Mouse (Mus musculus) hindbrain, embryonic 12.5 days (tissue): ENCODE data around the gene Osbpl10. TPM values are rescaled to one million over a fixed set of nuclear protein-coding genes. Genes with fewer than 3 reads are reported as not detected.

ENCODE experiments used
- ATAC-seq: fragments of 200-750 bp; cut with Nextera tagmentation; 2 replicates; pipeline ENCODE4 v1.8.0; 2017; ENCODE audit warnings: moderate TSS enrichment; ENCODE audit not compliant: low FRiP score
- H3K27ac ChIP-seq: fragments of 300-500 bp; sonication (generic); 2 replicates; pipeline ENCODE4 v1.5.1; 2016; ENCODE audit warnings: mild to moderate bottlenecking
- H3K27me3 ChIP-seq: fragments of 300-500 bp; sonication (generic); 2 replicates; pipeline ENCODE4 v1.6.1; 2016; ENCODE audit warnings: mild to moderate bottlenecking
- H3K36me3 ChIP-seq: fragments of 300-500 bp; sonication (generic); 2 replicates; pipeline ENCODE4 v1.6.1; 2016; ENCODE audit warnings: mild to moderate bottlenecking
- H3K4me1 ChIP-seq: fragments of 300-500 bp; sonication (generic); 2 replicates; pipeline ENCODE4 v1.6.1; 2016
- H3K4me2 ChIP-seq: fragments of 300-500 bp; sonication (generic); replicated peaks from 2 replicates; pipeline ENCODE4 v1.6.1; 2016; ENCODE audit warnings: mild to moderate bottlenecking
- H3K4me3 ChIP-seq: fragments of 300-500 bp; sonication (generic); 2 replicates; pipeline ENCODE4 v1.5.1; 2016; ENCODE audit warnings: mild to moderate bottlenecking
- H3K9ac ChIP-seq: fragments of 300-500 bp; sonication (generic); 2 replicates; pipeline ENCODE4 v1.6.1; 2016; ENCODE audit warnings: mild to moderate bottlenecking, moderate library complexity
- H3K9me3 ChIP-seq: fragments of 300-500 bp; sonication (generic); replicated peaks from 2 replicates; pipeline ENCODE4 v1.6.1; 2016; ENCODE audit warnings: mild to moderate bottlenecking
- WGBS: fragments of 180-500 bp; shearing (Covaris S2); methylation state at CpG from one replicate; pipeline ENCODE4 v1.1.7; 2016; 5-methylcytosine and 5-hydroxymethylcytosine counted together
- polyA plus RNA-seq: library from polyadenylated mRNA; unstranded; fragments of >200 nt; fragmentation: Nextera tagmentation; extraction: Ambion mirVana; gene quantifications from 2 replicates; pipeline ENCODE4 v1.2.1, GENCODE M21; 2016

The Osbpl10 gene
- polyA plus RNA-seq, 1 experiment from 2014 or later, result 3.3 TPM

GRCm38 (mm10) chr9:115058806-115059205 is 80.4 kb downstream of the Osbpl10 start:
- Histone ChIP-seq H3K27ac (0 out of 2 replicates have a peak overlapping the region, but pooled peaks have one; percentile 48), H3K36me3 (no peaks in the 10 kb centered on the region), H3K4me2 (no peak overlapping the region), H3K9ac (no peak overlapping the region), H3K27me3 (no peaks in the 10 kb centered on the region), H3K9me3 (peaks cover 3% of the 10 kb centered on the region; the same call in 1 of the 2 replicates), H3K4me1 (peaks cover 19% of the 10 kb centered on the region), H3K4me3 (no peak overlapping the region)
- ATAC-seq, result no peak
- 48% methylated on average over 5 of the region's 5 CpGs for WGBS

- H3K9ac ChIP-seq, result no peak overlapping the region
- H3K27me3 ChIP-seq, result no peaks in the 10 kb centered on the region
- no peak overlapping the region for H3K27ac ChIP-seq
- H3K4me2 ChIP-seq, result no peak overlapping the region
- H3K36me3 ChIP-seq, result no peaks in the 10 kb centered on the region
- peaks cover 3% of the 10 kb centered on the region; the same call in 1 of the 2 replicates for H3K9me3 ChIP-seq
- no peak overlapping the region for H3K4me3 ChIP-seq
- no peaks in the 10 kb centered on the region for H3K4me1 ChIP-seq
- ATAC-seq, result no peak
- 91% methylated on average over 1 of the region's 1 CpGs for WGBS
These were observed 86.5 kb downstream of the Osbpl10 start for GRCm38 (mm10) chr9:115064834-115065233.

GRCm38 (mm10) chr9:115067071-115067470 is 88.7 kb downstream of the Osbpl10 start:
- Histone ChIP-seq H3K9me3 (peaks cover 3% of the 10 kb centered on the region; the same call in 1 of the 2 replicates), H3K4me2 (no peak overlapping the region), H3K4me3 (no peak overlapping the region), H3K27ac (no peak overlapping the region), H3K9ac (no peak overlapping the region), H3K27me3 (no peaks in the 10 kb centered on the region), H3K4me1 (no peaks in the 10 kb centered on the region), H3K36me3 (no peaks in the 10 kb centered on the region)
- WGBS, result 74% methylated on average over 8 of the region's 9 CpGs
- ATAC-seq, result no peak

- Histone ChIP-seq H3K4me2 (no peak overlapping the region), H3K27me3 (no peaks in the 10 kb centered on the region), H3K36me3 (0 out of 2 replicates have a peak, but pooled peaks cover 3% of the 10 kb centered on the region), H3K4me1 (no peaks in the 10 kb centered on the region), H3K9me3 (peaks cover 3% of the 10 kb centered on the region; the same call in 1 of the 2 replicates), H3K27ac (no peak overlapping the region), H3K4me3 (no peak overlapping the region), H3K9ac (no peak overlapping the region)
- 85% methylated on average over 4 of the region's 4 CpGs for WGBS
- no peak for ATAC-seq
These were observed 96.8 kb downstream of the Osbpl10 start for GRCm38 (mm10) chr9:115075191-115075590.

- Histone ChIP-seq H3K4me3 (no peak overlapping the region), H3K4me1 (peaks cover 6% of the 10 kb centered on the region), H3K9ac (no peak overlapping the region), H3K27me3 (no peaks in the 10 kb centered on the region), H3K36me3 (no peaks in the 10 kb centered on the region), H3K9me3 (no peaks in the 10 kb centered on the region; the same call in 1 of the 2 replicates), H3K4me2 (peak overlapping the region; percentile 24; the same call in 1 of the 2 replicates), H3K27ac (peak overlapping the region; percentile 35; the same call in 1 of the 2 replicates)
- peak; percentile 89 for ATAC-seq
- 28% methylated on average over 17 of the region's 17 CpGs for WGBS
These were observed 110.1 kb downstream of the Osbpl10 start for GRCm38 (mm10) chr9:115088295-115088993.

GRCm38 (mm10) chr9:115089644-115090043 is 111.3 kb downstream of the Osbpl10 start:
- no peak for ATAC-seq
- WGBS, result 66% methylated on average over 5 of the region's 5 CpGs
- Histone ChIP-seq H3K4me2 (no peak overlapping the region), H3K27ac (no peak overlapping the region), H3K4me1 (peaks cover 6% of the 10 kb centered on the region), H3K4me3 (no peak overlapping the region), H3K27me3 (no peaks in the 10 kb centered on the region), H3K9me3 (no peaks in the 10 kb centered on the region; the same call in 1 of the 2 replicates), H3K36me3 (no peaks in the 10 kb centered on the region), H3K9ac (no peak overlapping the region)

- H3K4me2 ChIP-seq, result 0 out of 2 replicates have a peak overlapping the region, but pooled peaks have one; percentile 1
- 56% methylated on average over 10 of the region's 10 CpGs for WGBS
- no peaks in the 10 kb centered on the region for H3K36me3 ChIP-seq
- no peaks in the 10 kb centered on the region for H3K4me1 ChIP-seq
- H3K27ac ChIP-seq, result peak overlapping the region; percentile 55
- peaks cover 4% of the 10 kb centered on the region; the same call in 1 of the 2 replicates for H3K9me3 ChIP-seq
- no peak overlapping the region for H3K9ac ChIP-seq
- H3K4me3 ChIP-seq, result no peak overlapping the region
- H3K27me3 ChIP-seq, result no peaks in the 10 kb centered on the region
- ATAC-seq, result no peak
These were observed 118.1 kb downstream of the Osbpl10 start for GRCm38 (mm10) chr9:115096481-115096880.

GRCm38 (mm10) chr9:115097340-115097739 is 119.0 kb downstream of the Osbpl10 start:
- no peak for ATAC-seq
- peaks cover 4% of the 10 kb centered on the region; the same call in 1 of the 2 replicates for H3K9me3 ChIP-seq
- no peaks in the 10 kb centered on the region for H3K27me3 ChIP-seq
- no peak overlapping the region for H3K4me2 ChIP-seq
- no peak overlapping the region for H3K4me3 ChIP-seq
- H3K9ac ChIP-seq, result no peak overlapping the region
- 86% methylated on average over 4 of the region's 4 CpGs for WGBS
- no peaks in the 10 kb centered on the region for H3K36me3 ChIP-seq
- H3K27ac ChIP-seq, result no peak overlapping the region
- no peaks in the 10 kb centered on the region for H3K4me1 ChIP-seq

GRCm38 (mm10) chr9:115100181-115100915 is 122.0 kb downstream of the Osbpl10 start:
- H3K27ac ChIP-seq, result no peak overlapping the region
- H3K4me3 ChIP-seq, result no peak overlapping the region
- no peak for ATAC-seq
- H3K4me1 ChIP-seq, result no peaks in the 10 kb centered on the region
- no peak overlapping the region for H3K9ac ChIP-seq
- 0 out of 2 replicates have a peak, but pooled peaks cover 3% of the 10 kb centered on the region for H3K9me3 ChIP-seq
- H3K36me3 ChIP-seq, result no peaks in the 10 kb centered on the region
- 84% methylated on average over 15 of the region's 15 CpGs for WGBS
- no peak overlapping the region for H3K4me2 ChIP-seq
- H3K27me3 ChIP-seq, result no peaks in the 10 kb centered on the region

GRCm38 (mm10) chr9:115107430-115107829 is 129.1 kb downstream of the Osbpl10 start:
- H3K9ac ChIP-seq, result no peak overlapping the region
- WGBS, result 64% methylated on average over 7 of the region's 7 CpGs

GRCm38 (mm10) chr9:115110655-115111054 is 132.3 kb downstream of the Osbpl10 start:
- Histone ChIP-seq H3K27ac (no peak overlapping the region), H3K9ac (no peak overlapping the region), H3K27me3 (no peaks in the 10 kb centered on the region), H3K4me3 (no peak overlapping the region), H3K9me3 (no peaks in the 10 kb centered on the region), H3K4me1 (peaks cover 6% of the 10 kb centered on the region), H3K4me2 (no peak overlapping the region), H3K36me3 (no peaks in the 10 kb centered on the region)
- WGBS, result 56% methylated on average over 3 of the region's 3 CpGs
- ATAC-seq, result no peak

More at GRCm38 (mm10) chr9:115107430-115107829, 129.1 kb downstream of the Osbpl10 start:
- ATAC-seq, result no peak
- Histone ChIP-seq H3K4me2 (no peak overlapping the region), H3K27ac (0 out of 2 replicates have a peak overlapping the region, but pooled peaks have one; percentile 23), H3K36me3 (no peaks in the 10 kb centered on the region), H3K4me1 (peaks cover 6% of the 10 kb centered on the region), H3K4me3 (no peak overlapping the region), H3K9me3 (no peaks in the 10 kb centered on the region), H3K27me3 (no peaks in the 10 kb centered on the region)

GRCm38 (mm10) chr9:115117314-115117713 is 138.9 kb downstream of the Osbpl10 start:
- no peak for ATAC-seq
- Histone ChIP-seq H3K36me3 (no peaks in the 10 kb centered on the region), H3K27ac (no peak overlapping the region), H3K4me2 (no peak overlapping the region), H3K4me1 (peaks cover 15% of the 10 kb centered on the region), H3K9me3 (no peaks in the 10 kb centered on the region), H3K9ac (no peak overlapping the region), H3K4me3 (no peak overlapping the region), H3K27me3 (no peaks in the 10 kb centered on the region)
- WGBS, result 68% methylated on average over 10 of the region's 10 CpGs
